In genomic region chr9:78442237-78442578, GRCm38 (mm10) we compare ENCODE assay signal across 8 mouse cellular contexts. TPM values are rescaled to one million over a fixed set of nuclear protein-coding genes. Genes with fewer than 3 reads are reported as not detected.
DNase-seq lines count a peak whose midpoint lies in the region; ATAC-seq and TF ChIP-seq lines count a peak whose summit lies in the region.

No protein-coding gene starts in this region.

- peak overlapping the region; percentile 52 for H3K4me3 ChIP-seq in layer of hippocampus, adult 2 months
- H3K4me3 ChIP-seq in cortical plate, adult 2 months (ENCODE audit: insufficient read depth, low read length) = 0 out of 2 replicates have a peak overlapping the region, but pooled peaks have one; percentile 19
- H3K4me3 ChIP-seq in intestine, embryonic 14.5 days (ENCODE audit: low read depth, low read length) = peak overlapping the region; percentile 42
- H3K4me3 ChIP-seq in myocyte = peak overlapping the region; percentile 26

- no peak for ATAC-seq in intestine, embryonic 14.5 days (replicated peaks; ENCODE audit: low FRiP score, low TSS enrichment, low read depth)

- H3K4me1 ChIP-seq in cortical plate, adult 2 months (ENCODE audit: control insufficient read depth, insufficient read depth, low read length) = no peaks in the 10 kb centered on the region
- H3K4me1 ChIP-seq in intestine, embryonic 14.5 days (replicated peaks; ENCODE audit: control insufficient read depth, insufficient read depth, low read length) = peaks cover 15% of the 10 kb centered on the region; the same call in 1 of the 2 replicates

- no peak overlapping the region for H3K27ac ChIP-seq in layer of hippocampus, adult 2 months
- no peak overlapping the region for H3K27ac ChIP-seq in cortical plate, adult 2 months (ENCODE audit: insufficient read depth, low read length)
- H3K27ac ChIP-seq in intestine, embryonic 14.5 days (ENCODE audit: low read depth) = no peak overlapping the region

- H3K36me3 ChIP-seq in intestine, embryonic 14.5 days (ENCODE audit: control insufficient read depth, insufficient read depth, low read length) = no peaks in the 10 kb centered on the region
- H3K36me3 ChIP-seq in myocyte (ENCODE audit: control insufficient read depth, insufficient read depth) = no peaks in the 10 kb centered on the region

- no peaks in the 10 kb centered on the region for H3K9me3 ChIP-seq in intestine, embryonic 14.5 days (ENCODE audit: control insufficient read depth, low read length)

- H3K9ac ChIP-seq in intestine, embryonic 14.5 days (ENCODE audit: low read length) = peak overlapping the region; percentile 59

- no peak for DNase-seq in layer of hippocampus, adult 2 months (ENCODE audit: low spot score in 2 of 2)
- no peak for DNase-seq in layer of hippocampus, adult 9-10 months (ENCODE audit: low spot score)
- DNase-seq in intestine, embryonic 14.5 days (ENCODE audit: low spot score) = no peak
- DNase-seq in layer of hippocampus, adult 11-12 months (ENCODE audit: low spot score) = no peak
- DNase-seq in layer of hippocampus, postnatal 14 days (ENCODE audit: low spot score in 2 of 2) = no peak
- no peak for DNase-seq in thymus, postnatal 14 days

- peaks cover 70% of the 10 kb centered on the region for H3K27me3 ChIP-seq in intestine, embryonic 14.5 days (replicated peaks; ENCODE audit: control insufficient read depth, insufficient read depth, low read length)
- peaks cover 7% of the 10 kb centered on the region for H3K27me3 ChIP-seq in myocyte (ENCODE audit: control insufficient read depth, insufficient read depth, insufficient read length)

- WGBS in intestine, embryonic 14.5 days = 5% methylated on average over 9 of the region's 9 CpGs

- H3ac ChIP-seq in myocyte (ENCODE audit: control insufficient read depth, insufficient read length) = no peak overlapping the region

- TF ChIP-seq POLR2A in cortical plate, adult 2 months (IDR thresholded peaks at IDR 0.05; ENCODE audit: extremely low read depth, insufficient read depth, low read length) = no peak
- TF ChIP-seq POLR2A in myocyte (IDR thresholded peaks at IDR 0.05; ENCODE audit: insufficient read length, low read depth) = no peak

- H3K4me2 ChIP-seq in intestine, embryonic 14.5 days (ENCODE audit: low read length) = peak overlapping the region; percentile 62
- H3K4me2 ChIP-seq in myocyte (ENCODE audit: low read depth) = peak overlapping the region; percentile 65

- H3K79me2 ChIP-seq in myocyte (ENCODE audit: control insufficient read depth, insufficient read depth) = no peaks in the 10 kb centered on the region

- no peak for TF ChIP-seq CTCF in layer of hippocampus, adult 2 months (conservative IDR thresholded peaks at IDR 0.05)
- no peak for TF ChIP-seq CTCF in cortical plate, adult 2 months (IDR thresholded peaks at IDR 0.05; ENCODE audit: extremely low read depth, insufficient read depth, low read length)

TF ChIP-seq in myocyte, 11 proteins besides CTCF, POLR2A, EP300 and RAD21:
- TF ChIP-seq SRF (IDR thresholded peaks at IDR 0.05; ENCODE audit: control insufficient read depth, insufficient read length, low read depth) (no peak), USF1 (IDR thresholded peaks at IDR 0.05; ENCODE audit: low read depth) (no peak), MYOD1 (IDR thresholded peaks at IDR 0.05; ENCODE audit: control insufficient read depth in 1 of 3, insufficient read length in 2 of 3, low read depth in 2 of 3) (no peak), CEBPB (IDR thresholded peaks at IDR 0.05; ENCODE audit: insufficient read depth, poor library complexity, severe bottlenecking) (no peak), MAX (IDR thresholded peaks at IDR 0.05; ENCODE audit: low read depth) (no peak), E2F4 (IDR thresholded peaks at IDR 0.05; ENCODE audit: insufficient read depth) (no peak), POLR2AphosphoS2 (IDR thresholded peaks at IDR 0.05; ENCODE audit: insufficient read length, low read depth) (no peak), MYOG (IDR thresholded peaks at IDR 0.05; ENCODE audit: control insufficient read depth in 1 of 3, insufficient read depth in 1 of 3, insufficient read length in 2 of 3, low read depth in 2 of 3) (no peak), TCF12 (IDR thresholded peaks at IDR 0.05; ENCODE audit: insufficient read depth, poor library complexity, severe bottlenecking) (no peak), REST (IDR thresholded peaks at IDR 0.05; ENCODE audit: insufficient read depth, insufficient read length) (no peak), TCF3 (IDR thresholded peaks at IDR 0.05; ENCODE audit: insufficient read length, low read depth) (no peak)

RNA-seq across cellular contexts. Expression of gene Cgas, which starts 0.8 kb away (rescaled TPM):
- under 1 TPM; 0.79 to 0.92 TPM for total RNA-seq in layer of hippocampus, adult 2 months (2021)
- 0.61 and 0.96 TPM in 2 replicates for polyA plus RNA-seq in cortical plate, adult 2 months (2012; rRNA removed)
- polyA plus RNA-seq in intestine, embryonic 14.5 days (2014; fragmentation: Nextera tagmentation; extraction: Ambion mirVana) = 1.9 and 2.4 TPM in 2 replicates
- 0.56 TPM for polyA plus RNA-seq in myocyte (2012; fragmentation: generic; extraction: Trizol)
- 1 to 10 TPM in 1 of 2 experiments, under 1 TPM in 1; 0.81 to 1.1 TPM for total RNA-seq in layer of hippocampus, postnatal 14 days (2021)

RNA-seq across cellular contexts. Expression of gene Mto1, which starts 5.8 kb away (rescaled TPM):
- total RNA-seq in layer of hippocampus, adult 2 months (2021) = 10 to 100 TPM; 25.1 to 25.8 TPM
- 29.6 and 30.4 TPM in 2 replicates for polyA plus RNA-seq in cortical plate, adult 2 months (2012; rRNA removed)
- 25.5 and 26.8 TPM in 2 replicates for polyA plus RNA-seq in intestine, embryonic 14.5 days (2014; fragmentation: Nextera tagmentation; extraction: Ambion mirVana)
- 10.8 TPM for polyA plus RNA-seq in myocyte (2012; fragmentation: generic; extraction: Trizol)
- total RNA-seq in layer of hippocampus, postnatal 14 days (2021) = 10 to 100 TPM; 22.8 to 23.9 TPM

RNA-seq across cellular contexts. Expression of gene Gm17324, which starts 6.4 kb away (rescaled TPM):
- 1 to 10 TPM; 1.3 to 1.5 TPM for total RNA-seq in layer of hippocampus, adult 2 months (2021)
- polyA plus RNA-seq in cortical plate, adult 2 months (2012; rRNA removed) = 1.0 and 1.1 TPM in 2 replicates
- 0.44 TPM in 1 of 2 replicates, not detected in the other for polyA plus RNA-seq in intestine, embryonic 14.5 days (2014; fragmentation: Nextera tagmentation; extraction: Ambion mirVana)
- 0.13 TPM for polyA plus RNA-seq in myocyte (2012; fragmentation: generic; extraction: Trizol)
- total RNA-seq in layer of hippocampus, postnatal 14 days (2021) = 1 to 10 TPM; 1.0 to 1.2 TPM

RNA-seq across cellular contexts. Expression of gene Ddx43, which starts 46.6 kb away (rescaled TPM):
- total RNA-seq in layer of hippocampus, adult 2 months (2021) = not detected
- polyA plus RNA-seq in cortical plate, adult 2 months (2012; rRNA removed) = 0.21 and 0.27 TPM in 2 replicates
- 0.54 and 0.86 TPM in 2 replicates for polyA plus RNA-seq in intestine, embryonic 14.5 days (2014; fragmentation: Nextera tagmentation; extraction: Ambion mirVana)
- not detected for polyA plus RNA-seq in myocyte (2012; fragmentation: generic; extraction: Trizol)
- total RNA-seq in layer of hippocampus, postnatal 14 days (2021) = under 1 TPM in 1 of 2 experiments, not detected in 1; 0.14 TPM

RNA-seq across cellular contexts. Expression of gene Eef1a1, which starts 46.7 kb away (rescaled TPM):
- 1,000 to 10,000 TPM; 3,119 to 3,317 TPM for total RNA-seq in layer of hippocampus, adult 2 months (2021)
- 3,308 and 3,313 TPM in 2 replicates for polyA plus RNA-seq in cortical plate, adult 2 months (2012; rRNA removed)
- polyA plus RNA-seq in intestine, embryonic 14.5 days (2014; fragmentation: Nextera tagmentation; extraction: Ambion mirVana) = 5,695 and 6,055 TPM in 2 replicates
- polyA plus RNA-seq in myocyte (2012; fragmentation: generic; extraction: Trizol) = 8,203 TPM
- 1,000 to 10,000 TPM; 3,391 to 3,794 TPM for total RNA-seq in layer of hippocampus, postnatal 14 days (2021)
